Mouse (Mus musculus) small intestine, adult 2 months (tissue): ENCODE data around the gene Alyref.

Experiments
- CTCF ChIP-seq: fragments of 200-500 bp; IDR thresholded peaks from 2 replicates; pipeline ENCODE4 v1.5.1; 2012; ENCODE audit warnings: low read depth, mild to moderate bottlenecking, control low read depth, inconsistent platforms, low read length, moderate library complexity, mixed read lengths; ENCODE audit not compliant: insufficient replicate concordance, insufficient read length; ENCODE audit errors: extremely low read depth
- POLR2A ChIP-seq: fragments of 200-500 bp; IDR thresholded peaks from 2 replicates; pipeline ENCODE4 v1.6.1; 2012; ENCODE audit warnings: low read depth, mild to moderate bottlenecking, control low read depth, inconsistent platforms, low read length, moderate library complexity

DNA sequence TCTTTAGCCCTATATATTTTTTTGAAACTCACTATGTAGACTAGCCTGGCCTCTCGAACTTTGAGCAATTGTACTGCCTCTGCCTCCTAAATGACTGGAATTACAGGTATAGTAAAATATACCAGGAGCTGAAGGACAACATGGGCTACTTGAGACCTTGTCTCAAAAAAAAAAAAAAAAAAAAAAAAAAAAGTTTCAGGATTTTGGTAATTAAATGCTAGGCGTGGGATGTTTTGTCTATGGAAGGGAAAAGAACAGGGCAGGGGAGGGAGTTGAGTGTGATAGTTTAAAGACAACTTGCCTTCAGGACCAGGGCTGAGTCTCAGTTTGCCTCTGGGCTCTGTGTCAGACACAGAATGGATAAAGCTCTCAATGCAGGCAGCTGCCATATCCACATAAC, 23.1 kb downstream of the Alyref start:
- TF ChIP-seq CTCF = no peak
- TF ChIP-seq POLR2A = no peak
